Mouse (Mus musculus) hindbrain, postnatal 0 days (tissue): ENCODE results near the gene Ubc. TPM values are rescaled to one million over a fixed set of nuclear protein-coding genes. Genes with fewer than 3 reads are reported as not detected.
"Not testable (repeated sequence)": the region's sequence is repeated elsewhere in the genome, so short reads cannot be mapped to it uniquely, and the experiment has no call there.

Experiments
- ATAC-seq: fragments of 200-750 bp; cut with Nextera tagmentation; 2 replicates; pipeline ENCODE4 v1.8.0; 2017; ENCODE audit warnings: mild to moderate bottlenecking, moderate TSS enrichment, moderate library complexity
- DNase-seq: peaks from one replicate; pipeline ENCODE4 v3.0.0-alpha.2; 2015; ENCODE audit warnings: low spot score
- H3K27ac ChIP-seq: fragments of 300-500 bp; sonication (generic); 2 replicates; pipeline ENCODE4 v1.5.1; 2014; ENCODE audit warnings: mild to moderate bottlenecking
- H3K27me3 ChIP-seq: fragments of 300-500 bp; sonication (generic); 2 replicates; pipeline ENCODE4 v1.6.1; 2014; ENCODE audit warnings: low read length, mixed read lengths; ENCODE audit not compliant: insufficient read depth
- H3K36me3 ChIP-seq: fragments of 300-500 bp; sonication (generic); 2 replicates; pipeline ENCODE4 v1.6.1; 2014; ENCODE audit warnings: low read length, mixed read lengths; ENCODE audit not compliant: insufficient read depth
- H3K4me1 ChIP-seq: fragments of 300-500 bp; sonication (generic); 2 replicates; pipeline ENCODE4 v1.6.1; 2014; ENCODE audit warnings: antibody characterized with exemption, low read length, mixed read lengths; ENCODE audit not compliant: insufficient read depth
- H3K4me2 ChIP-seq: fragments of 300-500 bp; sonication (generic); 2 replicates; pipeline ENCODE4 v1.6.1; 2014; ENCODE audit warnings: low read depth, mild to moderate bottlenecking, low read length, moderate library complexity, mixed read lengths
- H3K4me3 ChIP-seq: fragments of 300-500 bp; sonication (generic); 2 replicates; pipeline ENCODE4 v1.5.1; 2014; ENCODE audit warnings: low read length
- H3K9ac ChIP-seq: fragments of 300-500 bp; sonication (generic); replicated peaks from 2 replicates; pipeline ENCODE4 v1.6.1; 2014; ENCODE audit warnings: mild to moderate bottlenecking, low read length, moderate library complexity, mixed read lengths
- H3K9me3 ChIP-seq: fragments of 300-500 bp; sonication (generic); 2 replicates; pipeline ENCODE4 v1.6.1; 2016; ENCODE audit warnings: low read length, mixed read lengths
- CTCF ChIP-seq: IDR thresholded peaks from 2 replicates; pipeline ENCODE4 v1.5.1; 2016; ENCODE audit warnings: antibody characterized with exemption, control low read depth, low read depth
- WGBS: fragments of 180-500 bp; shearing (Covaris S2); extraction: QIAGEN DNeasy Blood & Tissue Kit; methylation state at CpG from one replicate; pipeline ENCODE4 v1.1.7; 2014; 5-methylcytosine and 5-hydroxymethylcytosine counted together
- polyA plus RNA-seq: library from polyadenylated mRNA; unstranded; fragments of >200 nt; fragmentation: Nextera tagmentation; extraction: Ambion mirVana; gene quantifications from 2 replicates; pipeline ENCODE4 v1.2.1, GENCODE M21; 2015
- total RNA-seq: library from RNA; depleted of rRNA; stranded (reverse); fragments of >200 nt; gene quantifications from 2 replicates; pipeline ENCODE4 v1.2.3, GENCODE M21; 2014

Ubc gene
- total and polyA plus RNA-seq, 2 experiments from 2014 or later, result 911 to 1,219 TPM

DNA sequence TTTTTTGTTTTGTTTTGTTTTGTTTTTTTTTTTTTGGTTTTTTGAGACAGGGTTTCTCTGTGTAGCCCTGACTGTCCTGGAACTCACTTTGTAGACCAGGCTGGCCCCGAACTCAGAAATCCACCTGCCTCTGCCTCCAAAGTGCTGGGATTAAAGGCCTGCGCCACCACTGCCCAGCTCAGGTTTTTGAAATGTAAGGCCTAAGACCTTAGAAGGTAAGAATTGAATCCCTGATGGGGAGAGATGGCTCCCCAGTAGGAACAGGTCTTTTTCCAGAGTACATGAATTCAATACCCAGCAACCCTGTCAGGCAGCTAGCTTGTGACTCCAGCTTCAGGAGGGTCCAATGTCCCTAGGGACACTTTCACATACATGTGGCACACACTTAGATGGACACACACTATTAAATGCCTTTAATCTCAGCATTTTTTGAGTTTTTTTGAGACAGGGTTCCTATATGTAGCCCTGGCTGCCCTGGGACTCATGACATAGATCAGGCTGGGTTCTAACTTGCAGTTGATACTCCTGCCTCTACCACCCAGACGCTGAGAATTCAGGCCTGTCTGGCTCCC, 990 bp upstream of the Ubc start:
- Histone ChIP-seq H3K9ac (no peak overlapping the region), H3K27ac (peak overlapping the region; percentile 99; the same call in 1 of the 2 replicates), H3K4me3 (no peak overlapping the region), H3K9me3 (no peaks in the 10 kb centered on the region), H3K27me3 (no peaks in the 10 kb centered on the region), H3K4me1 (peaks cover 18% of the 10 kb centered on the region), H3K36me3 (no peaks in the 10 kb centered on the region), H3K4me2 (no peak overlapping the region)
- ATAC-seq (no peak), DNase-seq (no peak)
- 87% methylated on average over 3 of the region's 3 CpGs for WGBS
- no peak for TF ChIP-seq CTCF

DNA sequence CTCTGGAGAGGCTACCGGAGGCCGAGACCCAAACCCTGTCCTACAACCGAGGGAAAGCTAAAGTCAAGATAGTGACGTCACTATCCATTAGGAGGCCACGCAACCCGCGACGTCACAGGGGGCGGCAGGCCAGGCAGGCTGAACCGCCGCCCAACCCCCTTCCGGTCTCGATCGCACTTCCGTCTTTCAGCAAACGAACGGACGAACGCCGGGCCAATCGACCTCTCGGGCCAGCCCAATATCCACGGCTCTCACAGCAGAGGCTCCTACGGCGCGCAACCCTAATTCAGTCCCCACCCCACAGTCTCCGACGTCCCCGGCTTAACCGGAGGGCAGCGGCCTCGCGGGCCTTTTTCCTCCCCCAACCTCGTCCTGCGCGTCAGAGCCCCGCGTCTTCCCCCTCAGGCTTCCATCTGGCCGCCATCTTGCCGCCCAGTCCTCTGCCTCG, 847 bp downstream of the Ubc start, which contains the start of gene Gm10382:
Gene Gm10382, plus strand, starts transcription at position 192 of the 448 bp plus-strand sequence.
- TF ChIP-seq CTCF, result no peak
- Histone ChIP-seq H3K4me1 (peaks cover 18% of the 10 kb centered on the region), H3K4me2 (peak within 1 kb of the TSS; percentile 99), H3K9me3 (no peaks in the 10 kb centered on the region), H3K9ac (peak within 1 kb of the TSS; percentile 98), H3K4me3 (peak within 1 kb of the TSS; percentile 88), H3K36me3 (peaks cover 17% of the 10 kb centered on the region), H3K27me3 (no peaks in the 10 kb centered on the region), H3K27ac (peak within 1 kb of the TSS; percentile 99)
- peak; percentile 85 for DNase-seq
- under 1% methylated on average over 40 of the region's 41 CpGs for WGBS
- ATAC-seq, result peak; percentile 34

- Histone ChIP-seq H3K4me2 (peak overlapping the region; percentile 99), H3K36me3 (peaks cover 17% of the 10 kb centered on the region), H3K4me3 (peak overlapping the region; percentile 88), H3K27ac (peak overlapping the region; percentile 99; the same call in 1 of the 2 replicates), H3K4me1 (peaks cover 13% of the 10 kb centered on the region), H3K27me3 (no peaks in the 10 kb centered on the region), H3K9me3 (no peaks in the 10 kb centered on the region), H3K9ac (peak overlapping the region; percentile 98)
- WGBS, result 22% methylated on average over 13 of the region's 13 CpGs
- ATAC-seq (no peak), DNase-seq (no peak)
- TF ChIP-seq CTCF, result no peak
These were observed 1.5 kb downstream of the Ubc start for GRCm38 (mm10) chr5:125388358-125389092.

GRCm38 (mm10) chr5:125387295-125387694, 2.7 kb downstream of the Ubc start:
- not testable (repeated sequence) for H3K4me3 ChIP-seq, H3K9ac ChIP-seq, ATAC-seq, H3K4me1 ChIP-seq, DNase-seq, H3K4me2 ChIP-seq, H3K27ac ChIP-seq, H3K27me3 ChIP-seq, H3K9me3 ChIP-seq
- peaks cover 17% of the 10 kb centered on the region for H3K36me3 ChIP-seq
- WGBS, result 85% methylated on average over 4 of the region's 6 CpGs

GRCm38 (mm10) chr5:125385215-125385940, 4.6 kb downstream of the Ubc start:
- no peak overlapping the region for H3K4me3 ChIP-seq

GRCm38 (mm10) chr5:125384512-125385214, 5.3 kb downstream of the Ubc start:
- no peak overlapping the region for H3K4me3 ChIP-seq
- TF ChIP-seq CTCF, result no peak
- no peak overlapping the region for H3K4me2 ChIP-seq
- no peaks in the 10 kb centered on the region for H3K9me3 ChIP-seq
- H3K4me1 ChIP-seq, result no peaks in the 10 kb centered on the region
- H3K27ac ChIP-seq, result no peak overlapping the region
- no peak for DNase-seq
- ATAC-seq, result no peak
- 78% methylated on average over 2 of the region's 2 CpGs for WGBS
- peaks cover 17% of the 10 kb centered on the region for H3K36me3 ChIP-seq
- no peak overlapping the region for H3K9ac ChIP-seq
- no peaks in the 10 kb centered on the region for H3K27me3 ChIP-seq

More at GRCm38 (mm10) chr5:125385215-125385940, 4.6 kb downstream of the Ubc start:
- 67% methylated on average over 8 of the region's 8 CpGs for WGBS
- Histone ChIP-seq H3K4me2 (peak overlapping the region; percentile 34; the same call in 1 of the 2 replicates), H3K27ac (no peak overlapping the region), H3K9me3 (no peaks in the 10 kb centered on the region), H3K4me1 (0 out of 2 replicates have a peak, but pooled peaks cover under 1% of the 10 kb centered on the region), H3K9ac (no peak overlapping the region), H3K36me3 (peaks cover 17% of the 10 kb centered on the region), H3K27me3 (no peaks in the 10 kb centered on the region)
- peak; percentile 18; the same call in 1 of the 2 replicates for TF ChIP-seq CTCF
- DNase-seq, result no peak
- no peak for ATAC-seq
